Mouse (Mus musculus): Measurements from ENCODE around the gene Trappc3l. TPM values are rescaled to one million over a fixed set of nuclear protein-coding genes. Genes with fewer than 3 reads are reported as not detected.

The Trappc3l gene
- polyA plus RNA-seq, 1 experiment from 2014 or later: not detected

DNA sequence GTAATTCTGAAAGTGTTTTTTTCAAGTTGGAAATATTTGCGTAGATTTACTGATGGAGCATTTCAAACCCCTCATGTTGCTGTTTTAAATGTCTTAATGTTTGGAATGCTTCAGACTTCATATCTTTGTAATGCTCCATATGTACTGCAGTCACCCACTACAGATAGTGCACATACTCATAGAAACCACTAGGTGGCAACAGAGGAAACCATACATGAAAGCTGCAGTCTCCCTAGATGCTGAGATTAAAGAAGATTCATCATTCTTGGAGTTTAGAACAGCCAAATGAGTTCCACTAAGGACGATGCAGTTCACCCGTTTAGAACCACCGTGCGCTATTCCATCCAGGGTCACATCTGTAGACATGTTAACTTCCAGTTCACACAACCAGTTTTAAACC, 810 bp upstream of the Trappc3l start:
- Histone ChIP-seq H3K4me3 (ENCODE audit: low read depth, low read length) (no peak overlapping the region), H3K36me3 (ENCODE audit: control insufficient read depth, insufficient read depth, low read length) (no peaks in the 10 kb centered on the region), H3K4me1 (ENCODE audit: control insufficient read depth, insufficient read depth, low read length) (no peaks in the 10 kb centered on the region), H3K9me3 (ENCODE audit: control insufficient read depth, low read length) (no peaks in the 10 kb centered on the region), H3K27ac (ENCODE audit: low read depth, low read length) (no peak overlapping the region), H3K27me3 (ENCODE audit: control insufficient read depth, insufficient read depth, low read length) (no peaks in the 10 kb centered on the region), H3K4me2 (no peak overlapping the region), H3K9ac (ENCODE audit: low read length) (no peak overlapping the region)
- peak; percentile 85 for DNase-seq (ENCODE audit: low spot score, missing footprints)
- peak; percentile 75 for ATAC-seq (ENCODE audit: low FRiP score)
- 16% methylated on average over 5 of the region's 5 CpGs for WGBS

DNA sequence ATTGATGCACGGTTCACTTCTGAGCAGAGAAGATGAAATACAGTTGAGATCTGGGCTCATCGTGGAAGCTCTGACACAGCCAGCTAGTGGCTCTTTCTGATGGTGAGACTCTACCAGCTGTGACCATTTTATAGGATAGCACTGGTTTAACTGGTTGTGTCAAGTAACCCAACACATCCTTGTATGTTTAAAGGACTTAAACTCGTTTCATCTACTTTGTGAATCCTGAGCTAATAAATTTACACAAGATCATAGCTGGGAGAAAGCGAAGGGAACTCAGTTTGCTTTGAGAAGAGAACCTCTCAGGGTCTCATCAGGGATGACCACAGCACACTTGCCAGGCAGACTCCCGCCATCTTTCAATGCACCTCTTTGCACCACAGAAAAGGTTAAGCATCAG, 6.8 kb downstream of the Trappc3l start, which contains the start of gene Calhm4:
Gene Calhm4 (minus strand): TSS at position 101 of the 400 bp plus-strand sequence.
- Histone ChIP-seq H3K9ac (ENCODE audit: low read length) (no peak within 1 kb of the TSS), H3K4me1 (ENCODE audit: control insufficient read depth, insufficient read depth, low read length) (no peaks in the 10 kb centered on the region), H3K27me3 (ENCODE audit: control insufficient read depth, insufficient read depth, low read length) (no peaks in the 10 kb centered on the region), H3K36me3 (ENCODE audit: control insufficient read depth, insufficient read depth, low read length) (no peaks in the 10 kb centered on the region), H3K27ac (ENCODE audit: low read depth, low read length) (no peak within 1 kb of the TSS), H3K9me3 (ENCODE audit: control insufficient read depth, low read length) (no peaks in the 10 kb centered on the region), H3K4me2 (no peak within 1 kb of the TSS), H3K4me3 (ENCODE audit: low read depth, low read length) (no peak within 1 kb of the TSS)
- DNase-seq (ENCODE audit: low spot score, missing footprints): no peak
- no peak for ATAC-seq (ENCODE audit: low FRiP score)
- WGBS: 84% methylated on average over 5 of the region's 5 CpGs

DNA sequence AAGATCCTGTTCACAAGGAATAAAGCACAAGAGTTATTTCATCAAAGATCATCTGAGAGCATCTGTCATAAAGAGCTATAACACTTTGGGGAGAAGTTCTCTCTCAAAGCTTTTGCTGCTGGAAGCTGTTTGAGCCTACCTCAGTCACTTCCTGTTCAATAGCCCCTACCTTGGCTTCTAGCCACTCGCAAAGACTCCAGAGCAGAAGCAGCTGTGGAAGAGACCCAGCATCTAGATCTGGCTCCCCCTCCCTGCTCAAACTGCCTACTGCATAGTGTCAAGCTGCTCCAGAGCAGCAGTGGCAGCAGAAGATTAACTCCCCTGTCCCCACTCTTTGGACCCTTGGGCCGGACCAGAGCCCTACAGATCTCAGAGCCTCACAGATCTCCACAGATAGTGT, 16.6 kb downstream of the Trappc3l start:
- 87% methylated on average over 2 of the region's 2 CpGs for WGBS
- no peaks in the 10 kb centered on the region for H3K27me3 ChIP-seq (ENCODE audit: control insufficient read depth, insufficient read depth, low read length)
- no peaks in the 10 kb centered on the region for H3K36me3 ChIP-seq (ENCODE audit: control insufficient read depth, insufficient read depth, low read length)
- no peaks in the 10 kb centered on the region for H3K4me1 ChIP-seq (ENCODE audit: control insufficient read depth, insufficient read depth, low read length)
- no peak overlapping the region for H3K4me2 ChIP-seq
- no peak overlapping the region for H3K4me3 ChIP-seq (ENCODE audit: low read depth, low read length)
- DNase-seq (ENCODE audit: low spot score, missing footprints) (no peak), ATAC-seq (ENCODE audit: low FRiP score) (no peak)
- no peaks in the 10 kb centered on the region for H3K9me3 ChIP-seq (ENCODE audit: control insufficient read depth, low read length)
- H3K27ac ChIP-seq (ENCODE audit: low read depth, low read length): no peak overlapping the region
- H3K9ac ChIP-seq (ENCODE audit: low read length): no peak overlapping the region

DNA sequence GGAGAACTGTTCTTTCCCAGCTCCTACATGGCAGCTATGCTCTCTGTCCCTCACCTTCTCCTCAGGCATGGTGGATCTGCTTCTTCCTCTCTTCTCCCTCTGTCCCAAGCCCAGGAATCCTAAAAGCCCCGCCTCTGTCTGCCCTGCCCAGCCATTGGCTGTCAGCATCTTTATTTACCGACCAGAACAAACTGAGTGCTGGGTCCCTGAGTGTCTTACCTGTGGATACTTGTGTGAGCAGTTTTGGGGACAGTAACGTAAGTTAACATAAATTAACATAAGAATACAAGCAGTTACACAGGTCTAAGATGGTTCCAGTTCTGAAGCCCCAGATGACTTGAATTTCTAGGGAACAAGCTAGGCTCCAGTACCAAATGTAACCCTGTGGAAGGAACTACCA, 29.2 kb downstream of the Trappc3l start:
- no peaks in the 10 kb centered on the region for H3K9me3 ChIP-seq (ENCODE audit: control insufficient read depth, low read length)
- no peak overlapping the region for H3K4me3 ChIP-seq (ENCODE audit: low read depth, low read length)
- no peak overlapping the region for H3K27ac ChIP-seq (ENCODE audit: low read depth, low read length)
- 50% methylated on average over 3 of the region's 3 CpGs for WGBS
- no peak overlapping the region for H3K4me2 ChIP-seq
- ATAC-seq (ENCODE audit: low FRiP score) (no peak), DNase-seq (ENCODE audit: low spot score, missing footprints) (no peak)
- H3K4me1 ChIP-seq (ENCODE audit: control insufficient read depth, insufficient read depth, low read length): no peaks in the 10 kb centered on the region
- H3K27me3 ChIP-seq (ENCODE audit: control insufficient read depth, insufficient read depth, low read length): no peaks in the 10 kb centered on the region
- no peaks in the 10 kb centered on the region for H3K36me3 ChIP-seq (ENCODE audit: control insufficient read depth, insufficient read depth, low read length)
- no peak overlapping the region for H3K9ac ChIP-seq (ENCODE audit: low read length)

DNA sequence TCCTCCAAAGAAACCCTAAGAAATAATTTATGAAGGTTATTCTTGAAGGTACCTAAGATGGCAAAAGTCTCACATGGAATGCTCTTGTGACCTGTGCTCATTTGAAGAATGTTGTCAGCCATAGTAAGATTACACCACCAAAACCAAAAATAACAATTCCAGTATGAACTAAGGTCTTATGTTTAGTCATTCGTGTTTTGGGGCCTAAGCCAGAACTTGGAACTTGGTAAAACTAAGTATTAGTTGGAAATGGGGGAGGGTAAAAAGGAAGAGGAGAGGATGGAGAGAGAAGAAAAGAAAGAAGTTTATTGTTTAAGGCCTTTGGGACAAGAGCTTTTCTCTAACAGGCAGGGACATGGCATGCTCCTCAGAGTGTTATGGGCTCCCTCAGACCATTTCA, 32.2 kb downstream of the Trappc3l start:
- Histone ChIP-seq H3K27me3 (ENCODE audit: control insufficient read depth, insufficient read depth, low read length) (no peaks in the 10 kb centered on the region), H3K4me1 (ENCODE audit: control insufficient read depth, insufficient read depth, low read length) (no peaks in the 10 kb centered on the region), H3K9ac (ENCODE audit: low read length) (no peak overlapping the region), H3K4me3 (ENCODE audit: low read depth, low read length) (no peak overlapping the region), H3K9me3 (ENCODE audit: control insufficient read depth, low read length) (no peaks in the 10 kb centered on the region), H3K36me3 (ENCODE audit: control insufficient read depth, insufficient read depth, low read length) (no peaks in the 10 kb centered on the region), H3K27ac (ENCODE audit: low read depth, low read length) (no peak overlapping the region), H3K4me2 (no peak overlapping the region)
- 67% methylated on average over 1 of the region's 1 CpGs for WGBS
- DNase-seq (ENCODE audit: low spot score, missing footprints) (no peak), ATAC-seq (ENCODE audit: low FRiP score) (no peak)

DNA sequence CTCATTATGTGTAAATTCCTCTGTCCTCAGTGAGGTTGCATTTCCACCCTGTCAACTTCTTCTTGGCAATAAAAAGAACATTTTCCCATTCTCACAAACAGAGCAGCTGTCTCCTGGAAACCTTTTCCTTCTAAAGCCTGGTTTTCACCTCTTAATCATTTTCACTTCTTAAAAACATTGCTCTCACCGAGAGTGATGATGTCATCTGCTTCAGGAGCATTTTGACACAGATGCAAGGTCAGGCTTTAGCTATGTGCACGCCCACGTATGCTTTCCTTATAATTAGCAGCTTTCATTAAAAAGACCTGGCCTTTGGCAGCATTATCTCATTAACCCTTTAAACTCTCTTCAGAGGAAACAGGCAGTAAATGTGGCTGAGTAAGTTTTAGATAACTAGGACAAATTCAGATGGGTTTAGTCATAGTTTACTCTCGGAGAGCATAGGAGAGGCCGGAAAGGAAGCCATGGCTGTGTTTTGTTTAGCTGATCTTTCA, 33.6 kb downstream of the Trappc3l start:
- H3K27me3 ChIP-seq (ENCODE audit: control insufficient read depth, insufficient read depth, low read length): no peaks in the 10 kb centered on the region

DNA sequence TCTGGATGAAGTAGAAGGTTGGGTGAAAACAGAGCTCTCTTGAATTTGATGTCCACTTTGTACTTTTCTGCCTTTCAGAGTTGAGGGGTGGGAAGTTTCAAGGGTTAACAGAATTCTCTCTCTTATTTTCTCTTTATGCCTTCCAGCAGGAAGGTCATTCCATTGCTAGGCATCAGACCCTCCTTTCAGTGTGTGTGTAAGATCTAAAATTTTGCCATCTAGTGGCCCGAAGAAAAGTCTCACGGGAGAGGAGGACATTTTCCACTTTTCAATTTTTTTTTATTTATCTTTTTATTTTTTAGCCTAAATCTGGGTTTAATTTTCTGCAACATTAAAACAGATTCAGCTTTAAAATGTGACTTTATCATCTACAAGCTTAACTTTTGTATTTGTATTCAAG, 34.3 kb downstream of the Trappc3l start:
- Histone ChIP-seq H3K9ac (ENCODE audit: low read length) (no peak overlapping the region), H3K4me3 (ENCODE audit: low read depth, low read length) (no peak overlapping the region), H3K27ac (ENCODE audit: low read depth, low read length) (no peak overlapping the region), H3K4me1 (ENCODE audit: control insufficient read depth, insufficient read depth, low read length) (no peaks in the 10 kb centered on the region), H3K27me3 (ENCODE audit: control insufficient read depth, insufficient read depth, low read length) (no peaks in the 10 kb centered on the region), H3K9me3 (ENCODE audit: control insufficient read depth, low read length) (no peaks in the 10 kb centered on the region), H3K36me3 (ENCODE audit: control insufficient read depth, insufficient read depth, low read length) (no peaks in the 10 kb centered on the region), H3K4me2 (no peak overlapping the region)
- ATAC-seq (ENCODE audit: low FRiP score) (no peak), DNase-seq (ENCODE audit: low spot score, missing footprints) (no peak)
- 68% methylated on average over 2 of the region's 2 CpGs for WGBS

More for the DNA sequence above, 33.6 kb downstream of the Trappc3l start:
- no peak for DNase-seq (ENCODE audit: low spot score, missing footprints)
- Histone ChIP-seq H3K27ac (ENCODE audit: low read depth, low read length) (no peak overlapping the region), H3K4me2 (no peak overlapping the region), H3K9ac (ENCODE audit: low read length) (no peak overlapping the region), H3K4me1 (ENCODE audit: control insufficient read depth, insufficient read depth, low read length) (no peaks in the 10 kb centered on the region), H3K4me3 (ENCODE audit: low read depth, low read length) (no peak overlapping the region), H3K9me3 (ENCODE audit: control insufficient read depth, low read length) (no peaks in the 10 kb centered on the region), H3K36me3 (ENCODE audit: control insufficient read depth, insufficient read depth, low read length) (no peaks in the 10 kb centered on the region)
- 73% methylated on average over 5 of the region's 5 CpGs for WGBS
- no peak for ATAC-seq (ENCODE audit: low FRiP score)

DNA sequence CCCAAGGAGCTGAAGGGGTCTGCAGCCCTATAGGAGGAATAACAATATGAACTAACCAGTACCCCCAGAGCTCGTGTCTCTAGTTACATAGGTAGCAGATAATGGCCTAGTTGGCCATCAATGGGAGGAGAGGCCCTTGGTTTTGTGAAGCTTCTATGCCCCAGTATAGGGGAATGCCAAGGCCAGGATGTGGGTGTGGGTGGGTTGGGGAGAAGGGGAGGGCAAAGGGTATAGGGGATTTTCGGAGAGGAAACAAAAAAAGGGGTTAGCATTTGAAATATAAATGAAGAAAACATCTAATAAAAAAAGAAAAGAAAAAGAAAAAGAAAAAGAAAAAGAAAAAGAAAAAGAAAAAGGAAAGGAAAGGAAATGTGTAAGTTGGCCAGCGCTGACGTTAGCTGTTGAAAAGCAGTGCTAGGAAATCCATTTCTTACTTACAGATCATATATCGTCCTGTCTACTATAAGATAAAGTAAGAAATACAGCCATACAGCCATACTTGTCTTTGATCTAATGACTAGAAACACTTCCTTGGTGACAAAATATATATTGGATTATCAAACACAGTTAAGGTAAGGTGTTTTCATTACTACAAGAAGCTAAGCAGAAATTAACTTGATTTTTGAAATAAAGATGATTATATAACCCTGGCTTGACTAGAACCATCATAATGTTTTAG, 37.3 kb downstream of the Trappc3l start:
- Histone ChIP-seq H3K36me3 (ENCODE audit: control insufficient read depth, insufficient read depth, low read length) (no peaks in the 10 kb centered on the region), H3K9me3 (ENCODE audit: control insufficient read depth, low read length) (no peaks in the 10 kb centered on the region), H3K9ac (ENCODE audit: low read length) (no peak overlapping the region), H3K4me2 (no peak overlapping the region), H3K4me1 (ENCODE audit: control insufficient read depth, insufficient read depth, low read length) (no peaks in the 10 kb centered on the region), H3K27ac (ENCODE audit: low read depth, low read length) (no peak overlapping the region), H3K27me3 (ENCODE audit: control insufficient read depth, insufficient read depth, low read length) (no peaks in the 10 kb centered on the region), H3K4me3 (ENCODE audit: low read depth, low read length) (no peak overlapping the region)
- DNase-seq (ENCODE audit: low spot score, missing footprints) (no peak), ATAC-seq (ENCODE audit: low FRiP score) (no peak)
- 92% methylated on average over 5 of the region's 5 CpGs for WGBS

DNA sequence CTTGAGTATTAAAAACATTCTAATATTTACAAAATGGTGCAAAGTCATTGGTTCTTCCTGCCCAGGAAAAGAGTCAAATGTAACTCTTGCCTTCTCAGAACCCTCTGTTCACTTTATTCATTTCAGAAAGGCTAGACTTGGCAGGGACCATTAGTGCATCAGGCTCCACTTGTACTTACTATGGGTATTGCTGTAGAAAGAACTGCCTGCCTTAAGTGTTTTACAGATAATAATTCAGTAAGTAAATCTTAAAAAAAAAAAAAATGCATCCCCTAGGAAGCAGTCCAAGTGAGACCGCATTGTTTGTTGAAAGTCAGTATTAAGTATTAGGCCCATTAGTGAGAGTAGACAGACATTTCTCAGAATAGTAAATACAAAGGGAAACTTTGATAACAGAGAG, 49.1 kb downstream of the Trappc3l start:
- ATAC-seq (ENCODE audit: low FRiP score): no peak
- 97% methylated on average over 1 of the region's 1 CpGs for WGBS
- DNase-seq (ENCODE audit: low spot score, missing footprints): no peak
- H3K4me2 ChIP-seq: no peak overlapping the region
- no peaks in the 10 kb centered on the region for H3K9me3 ChIP-seq (ENCODE audit: control insufficient read depth, low read length)
- no peak overlapping the region for H3K27ac ChIP-seq (ENCODE audit: low read depth, low read length)
- no peaks in the 10 kb centered on the region for H3K36me3 ChIP-seq (ENCODE audit: control insufficient read depth, insufficient read depth, low read length)
- H3K4me1 ChIP-seq (ENCODE audit: control insufficient read depth, insufficient read depth, low read length): no peaks in the 10 kb centered on the region
- H3K4me3 ChIP-seq (ENCODE audit: low read depth, low read length): no peak overlapping the region
- no peaks in the 10 kb centered on the region for H3K27me3 ChIP-seq (ENCODE audit: control insufficient read depth, insufficient read depth, low read length)
- no peak overlapping the region for H3K9ac ChIP-seq (ENCODE audit: low read length)
